Mouse (Mus musculus) brain, embryonic 14.5 days (tissue): ENCODE data around the gene Prkci.

ENCODE experiments used
- CTCF ChIP-seq: fragments of 200-500 bp; IDR thresholded peaks from 2 replicates; pipeline ENCODE4 v1.5.1; 2012; ENCODE audit warnings: inconsistent platforms, mild to moderate bottlenecking, moderate library complexity, borderline replicate concordance; ENCODE audit not compliant: insufficient read depth, insufficient read length; ENCODE audit errors: extremely low read depth
- POLR2A ChIP-seq: fragments of 200-500 bp; IDR thresholded peaks from 2 replicates; pipeline ENCODE4 v1.6.1; 2012; ENCODE audit warnings: mild to moderate bottlenecking, inconsistent platforms, borderline replicate concordance; ENCODE audit not compliant: poor library complexity, insufficient read depth, insufficient read length, severe bottlenecking; ENCODE audit errors: extremely low read depth

DNA sequence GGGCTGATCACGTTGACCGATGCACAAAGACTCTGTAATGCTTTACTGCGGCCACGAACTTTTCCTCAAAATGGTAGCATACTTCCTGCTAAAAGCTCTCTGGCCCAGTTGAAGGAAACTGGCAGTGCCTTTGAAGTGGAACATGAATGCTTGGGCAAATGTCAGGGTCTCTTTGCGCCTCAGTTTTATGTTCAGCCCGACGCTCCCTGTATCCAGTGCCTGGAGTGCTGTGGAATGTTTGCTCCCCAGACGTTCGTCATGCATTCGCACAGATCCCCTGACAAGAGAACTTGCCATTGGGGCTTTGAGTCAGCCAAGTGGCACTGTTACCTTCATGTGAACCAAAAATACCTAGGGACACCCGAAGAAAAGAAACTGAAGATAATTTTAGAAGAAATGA, 102.4 kb downstream of the Prkci start:
- TF ChIP-seq POLR2A (no peak), CTCF (no peak)
